Mouse (Mus musculus) heart, postnatal 10 days (tissue): ENCODE data around the gene Smoc1. TPM values are rescaled to one million over a fixed set of nuclear protein-coding genes. Genes with fewer than 3 reads are reported as not detected.

ENCODE experiments used
- DNase-seq, 2 experiments: peaks; one replicate each; pipeline ENCODE4 v3.0.0; 2021
- intact Hi-C: fragments of 180-260 bp; cut with DNase I; formaldehyde crosslinking; loops from one replicate; pipeline ENCODE4 v1.15.1; 2025
- microRNA-seq, 2 experiments: library from miRNA; unstranded; fragments of <30 nt; microRNA quantifications; one replicate each; pipeline ENCODE4 v1.2.0; 2022
- total RNA-seq, 2 experiments: library from RNA; stranded (reverse); gene quantifications; 2 replicates each; pipeline ENCODE4 v1.2.3; 2021

The Smoc1 gene
- total RNA-seq, 2 experiments from 2014 or later: 7.0 to 7.1 TPM

DNA sequence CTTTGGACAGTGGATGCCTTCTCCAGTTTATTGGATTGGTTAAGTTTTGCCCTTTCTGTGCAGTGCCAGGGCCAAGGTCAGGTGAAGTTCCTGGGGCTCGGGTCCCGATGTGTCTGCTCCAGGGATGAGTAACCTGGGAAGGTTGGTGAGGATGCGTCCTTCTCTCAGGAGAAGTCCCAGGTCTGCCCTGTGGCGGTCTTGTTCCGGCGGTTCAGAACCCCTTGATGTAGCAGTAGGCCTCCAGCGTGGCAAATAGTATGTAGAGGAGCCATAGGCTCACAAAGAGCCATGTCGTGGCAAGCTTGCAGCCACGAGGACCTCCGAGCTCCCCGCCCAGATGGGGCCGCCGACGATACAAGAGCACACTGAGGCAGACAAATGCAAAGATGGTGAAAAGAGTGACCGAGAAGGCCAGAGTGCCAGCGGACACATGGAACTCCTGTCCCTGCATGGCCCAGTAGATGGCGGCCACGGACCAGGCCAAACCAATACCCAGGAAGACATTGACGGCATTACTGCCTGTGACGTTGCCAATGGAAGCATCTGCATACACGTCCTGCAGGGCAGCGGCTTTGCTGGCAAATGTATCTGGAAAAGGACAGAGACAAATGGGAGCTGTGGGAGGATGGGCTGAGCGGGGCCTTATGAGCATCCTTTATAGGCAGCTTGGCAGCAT lies 172.8 kb downstream of the Smoc1 start:
- intact Hi-C loops: loop anchor here (1.0 kb wide), 1 partner anchor 203 kb away; no protein-coding TSS in a partner anchor
- DNase-seq: peak; percentile 60 to 79

DNA sequence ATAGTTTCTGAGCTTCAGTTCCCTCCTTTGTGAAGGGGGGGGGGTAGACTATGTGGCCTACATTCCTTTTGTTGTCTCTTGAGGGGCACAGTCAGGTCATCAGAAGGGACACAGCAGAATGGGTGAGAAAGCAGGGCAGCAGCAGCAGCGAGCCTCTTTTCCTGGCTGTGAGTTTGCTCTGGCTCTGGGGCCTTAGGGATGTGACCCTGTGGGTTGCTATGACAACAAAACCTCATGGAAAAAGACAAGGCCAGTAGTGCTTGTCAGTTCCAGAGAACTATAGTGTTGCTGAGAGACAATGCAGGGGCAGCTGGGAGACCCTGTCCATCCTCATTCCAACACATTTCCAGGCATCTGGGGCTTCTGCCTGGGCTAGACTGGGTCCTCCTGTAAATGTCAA lies 176.6 kb downstream of the Smoc1 start:
- no peak for DNase-seq
- intact Hi-C loops: no loop called here

- peak; percentile 48 to 70 for DNase-seq
- intact Hi-C loops: no loop called here
Measured at GRCm38 (mm10) chr12:81205619-81206560, 179.3 kb downstream of the Smoc1 start.

- intact Hi-C loops: no loop called here
- DNase-seq: no peak
Measured at GRCm38 (mm10) chr12:81208559-81208958, 182.0 kb downstream of the Smoc1 start.

DNA sequence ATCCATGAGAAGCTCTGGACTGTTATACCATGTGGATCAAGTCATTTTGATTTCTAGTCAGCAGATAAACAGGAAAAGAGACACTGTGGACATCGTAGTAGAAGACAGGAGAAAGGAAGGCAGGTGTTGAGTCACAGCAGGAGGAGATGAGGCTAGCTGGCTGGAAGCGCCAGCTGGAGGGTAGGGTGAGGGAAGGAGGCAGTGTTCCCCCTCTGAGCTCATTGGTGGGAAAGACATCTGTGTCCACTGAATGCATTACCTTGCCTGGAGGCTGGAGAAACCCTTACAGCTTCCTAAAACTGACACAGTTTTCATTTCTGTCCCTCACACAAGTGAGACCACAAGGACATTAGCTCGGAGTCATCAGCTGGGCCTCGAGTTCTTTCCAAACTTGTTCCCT lies 192.7 kb downstream of the Smoc1 start:
- intact Hi-C loops: no loop called here

GRCm38 (mm10) chr12:81223276-81223675 lies 196.7 kb downstream of the Smoc1 start:
- intact Hi-C loops: no loop called here
- no peak for DNase-seq

More for the DNA sequence above, 192.7 kb downstream of the Smoc1 start:
- DNase-seq: no peak

DNA sequence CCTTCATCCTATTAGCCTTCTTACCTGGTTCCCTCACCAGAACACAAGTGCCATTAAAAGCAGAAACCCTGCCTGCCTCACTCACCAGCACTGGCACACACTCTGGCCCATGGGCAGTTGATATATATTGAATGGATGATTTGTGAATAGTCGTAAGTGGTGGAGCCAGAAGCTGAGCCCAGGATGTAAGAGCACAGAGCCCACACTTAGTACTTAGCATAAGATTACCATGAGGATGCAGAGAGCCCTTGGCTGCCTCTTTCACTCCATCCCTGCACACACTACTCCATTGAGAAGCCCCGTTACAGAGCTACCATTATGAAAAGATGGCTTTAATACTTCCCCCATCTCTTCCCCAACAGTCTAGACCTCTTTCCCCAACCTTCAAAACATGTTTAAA lies 198.2 kb downstream of the Smoc1 start:
- intact Hi-C loops: no loop called here
- no peak for DNase-seq

GRCm38 (mm10) chr12:81225966-81226577 lies 199.5 kb downstream of the Smoc1 start:
- intact Hi-C loops: no loop called here
- DNase-seq: no peak

GRCm38 (mm10) chr12:81226590-81226989 lies 200.0 kb downstream of the Smoc1 start:
- intact Hi-C loops: no loop called here
- DNase-seq: no peak

- intact Hi-C loops: no loop called here
- DNase-seq: no peak
Measured at GRCm38 (mm10) chr12:81227767-81228460, 201.3 kb downstream of the Smoc1 start.

- intact Hi-C loops: no loop called here
- DNase-seq: no peak
Measured at GRCm38 (mm10) chr12:81233746-81234380, 207.3 kb downstream of the Smoc1 start.

- intact Hi-C loops: no loop called here
- DNase-seq: no peak
Measured at GRCm38 (mm10) chr12:81235456-81236330, 209.1 kb downstream of the Smoc1 start.

Small RNA genes within 50 kb of the gene (microRNA-seq; reads per million reads assigned to microRNA genes)
- 0.47 to 1.4 reads per million in 2 experiments for gene Mir3067

Other genes starting within 250 kb of the Smoc1 start
- gene Susd6, start 236.3 kb upstream of the Smoc1 start, total RNA-seq: 10 to 100 TPM; 58.3 to 60.9 TPM
- 100 to 1,000 TPM; 247 to 319 TPM for gene Srsf5, start 81.3 kb upstream of the Smoc1 start, total RNA-seq
- gene Slc10a1, start 58.1 kb upstream of the Smoc1 start, total RNA-seq: not detected